Mouse (Mus musculus) gastrocnemius, adult 2 months (tissue): ENCODE measurements at regions not wholly inside any gene's neighbourhood (a gene's known extent, or its start where the extent isn't known, plus 50 kb on each side); places are given as distances from the start of the nearest gene placed in this dataset.
"Not testable (repeated sequence)": the region's sequence is repeated elsewhere in the genome, so short reads cannot be mapped to it uniquely, and the experiment has no call there.

Experiments
- DNase-seq: peaks from one replicate; pipeline ENCODE4 v3.0.0; 2022
- H3K27ac ChIP-seq: fragments of 200-600 bp; 2 replicates; pipeline ENCODE4 v1.8.1; 2022; ENCODE audit warnings: mild to moderate bottlenecking
- H3K4me3 ChIP-seq: fragments of 200-600 bp; 2 replicates; pipeline ENCODE4 v1.8.1; 2022; ENCODE audit warnings: mild to moderate bottlenecking, moderate library complexity
- CTCF ChIP-seq: fragments of 200-600 bp; IDR thresholded peaks from 2 replicates; pipeline ENCODE4 v1.8.1; 2022; ENCODE audit warnings: antibody characterized with exemption, mild to moderate bottlenecking, moderate library complexity
- intact Hi-C: fragments of 180-260 bp; cut with DNase I; formaldehyde crosslinking; loops from one replicate; pipeline ENCODE4 v1.15.1; 2025

GRCm38 (mm10) chr6:31931116-31931515 is 118.9 kb upstream of the 1700012A03Rik start:
- Histone ChIP-seq H3K27ac (no peak overlapping the region), H3K4me3 (no peak overlapping the region)
- no peak for TF ChIP-seq CTCF
- intact Hi-C loops, result no loop called here
- DNase-seq, result no peak

- TF ChIP-seq CTCF, result no peak
- no peak for DNase-seq
- intact Hi-C loops, result no loop called here
Observed at GRCm38 (mm10) chr6:31929165-31929564, 120.9 kb upstream of the 1700012A03Rik start.

GRCm38 (mm10) chr6:31927181-31927580 is 122.9 kb upstream of the 1700012A03Rik start:
- no peak overlapping the region for H3K4me3 ChIP-seq
- intact Hi-C loops, result no loop called here
- DNase-seq, result peak; percentile 74
- H3K27ac ChIP-seq, result no peak overlapping the region
- no peak for TF ChIP-seq CTCF

More at GRCm38 (mm10) chr6:31929165-31929564, 120.9 kb upstream of the 1700012A03Rik start:
- no peak overlapping the region for H3K4me3 ChIP-seq
- H3K27ac ChIP-seq, result no peak overlapping the region

- intact Hi-C loops, result no loop called here
- TF ChIP-seq CTCF, result no peak
- Histone ChIP-seq H3K27ac (no peak overlapping the region), H3K4me3 (no peak overlapping the region)
- DNase-seq, result no peak
Observed at GRCm38 (mm10) chr6:31924669-31925046, 125.4 kb upstream of the 1700012A03Rik start.

- TF ChIP-seq CTCF, result no peak
- H3K4me3 ChIP-seq, result no peak overlapping the region
- DNase-seq, result no peak
- no peak overlapping the region for H3K27ac ChIP-seq
- intact Hi-C loops, result no loop called here
Observed at GRCm38 (mm10) chr6:31923951-31924668, 125.9 kb upstream of the 1700012A03Rik start.

GRCm38 (mm10) chr6:31921561-31922152 is 128.4 kb upstream of the 1700012A03Rik start:
- H3K27ac ChIP-seq, result no peak overlapping the region
- intact Hi-C loops, result no loop called here
- DNase-seq, result no peak
- TF ChIP-seq CTCF, result no peak
- H3K4me3 ChIP-seq, result no peak overlapping the region

- Histone ChIP-seq H3K4me3 (no peak overlapping the region), H3K27ac (no peak overlapping the region)
- no peak for TF ChIP-seq CTCF
- intact Hi-C loops, result no loop called here
- DNase-seq, result no peak
Observed at GRCm38 (mm10) chr6:31917411-31918131, 132.5 kb upstream of the 1700012A03Rik start.

GRCm38 (mm10) chr6:31901791-31902190 is 148.3 kb upstream of the 1700012A03Rik start:
- no peak overlapping the region for H3K27ac ChIP-seq
- intact Hi-C loops, result no loop called here
- DNase-seq, result no peak
- no peak overlapping the region for H3K4me3 ChIP-seq
- TF ChIP-seq CTCF, result no peak

- intact Hi-C loops, result no loop called here
- TF ChIP-seq CTCF, result no peak
- no peak overlapping the region for H3K27ac ChIP-seq
- no peak for DNase-seq
- no peak overlapping the region for H3K4me3 ChIP-seq
Observed at GRCm38 (mm10) chr6:31899055-31899454, 151.0 kb upstream of the 1700012A03Rik start.

GRCm38 (mm10) chr6:31898609-31899008 is 151.4 kb upstream of the 1700012A03Rik start:
- TF ChIP-seq CTCF, result no peak
- no peak overlapping the region for H3K27ac ChIP-seq
- no peak overlapping the region for H3K4me3 ChIP-seq
- DNase-seq, result no peak
- intact Hi-C loops, result no loop called here

GRCm38 (mm10) chr6:31897001-31897400 is 153.0 kb upstream of the 1700012A03Rik start:
- no peak for DNase-seq
- no peak for TF ChIP-seq CTCF
- intact Hi-C loops, result no loop called here
- Histone ChIP-seq H3K4me3 (no peak overlapping the region), H3K27ac (no peak overlapping the region)

- Histone ChIP-seq H3K27ac (no peak overlapping the region), H3K4me3 (no peak overlapping the region)
- TF ChIP-seq CTCF, result no peak
- DNase-seq, result no peak
- intact Hi-C loops, result no loop called here
Observed at GRCm38 (mm10) chr6:31895835-31896234, 154.2 kb upstream of the 1700012A03Rik start.

- Histone ChIP-seq H3K4me3 (no peak overlapping the region), H3K27ac (no peak overlapping the region)
- intact Hi-C loops, result no loop called here
- DNase-seq, result no peak
- TF ChIP-seq CTCF, result no peak
Observed at GRCm38 (mm10) chr6:31886931-31887330, 163.1 kb upstream of the 1700012A03Rik start.

- DNase-seq, H3K27ac ChIP-seq, intact Hi-C loops, H3K4me3 ChIP-seq: not testable (repeated sequence)
Observed at GRCm38 (mm10) chr6:31885196-31885595, 164.8 kb upstream of the 1700012A03Rik start.
